Mouse (Mus musculus) adrenal gland, postnatal 25 days (tissue): Measurements from ENCODE around the gene Zfyve28. TPM values are rescaled to one million over a fixed set of nuclear protein-coding genes. Genes with fewer than 3 reads are reported as not detected.

Source experiments
- DNase-seq: peaks from one replicate; pipeline ENCODE4 v3.0.0; 2021; ENCODE audit warnings: mixed read lengths
- long read RNA-seq: library from polyadenylated mRNA; stranded (forward); transcript quantifications from one replicate; pipeline ENCODE4 v2.0.0, GENCODE M21; 2021
- total RNA-seq: library from RNA; stranded (reverse); gene quantifications from 2 replicates; pipeline ENCODE4 v1.2.3, GENCODE M21; 2021

The Zfyve28 gene
- 0.70 TPM in 1 of 2 replicates, not detected in the other for total RNA-seq
- long read RNA-seq: 0 reads

GRCm38 (mm10) chr5:34288154-34288716, at the start of gene Zfyve28, which contains the start of gene Cfap99:
Zfyve28 (minus strand) TSS chr5:34288449.
Cfap99 (plus strand) TSS chr5:34288600.
- peak; percentile 79 for DNase-seq

- peak; percentile 65 for DNase-seq
Observed at GRCm38 (mm10) chr5:34336775-34337450, 48.7 kb upstream of the Zfyve28 start.

GRCm38 (mm10) chr5:34336097-34336774, 48.0 kb upstream of the Zfyve28 start, which contains the start of gene Rnf4:
Rnf4 (plus strand) TSS chr5:34336289.
- peak; percentile 97 for DNase-seq

GRCm38 (mm10) chr5:34335539-34336096, 47.4 kb upstream of the Zfyve28 start:
- DNase-seq: no peak

- no peak for DNase-seq
Observed at GRCm38 (mm10) chr5:34334081-34334480, 45.8 kb upstream of the Zfyve28 start.

- DNase-seq: no peak
Observed at GRCm38 (mm10) chr5:34330136-34330535, 41.9 kb upstream of the Zfyve28 start.

- peak; percentile 23 for DNase-seq
Observed at GRCm38 (mm10) chr5:34326875-34327576, 38.8 kb upstream of the Zfyve28 start.

GRCm38 (mm10) chr5:34326249-34326691, 38.0 kb upstream of the Zfyve28 start:
- no peak for DNase-seq

GRCm38 (mm10) chr5:34325286-34325685, 37.0 kb upstream of the Zfyve28 start:
- no peak for DNase-seq

- DNase-seq: no peak
Observed at GRCm38 (mm10) chr5:34321236-34321635, 33.0 kb upstream of the Zfyve28 start.

GRCm38 (mm10) chr5:34319491-34320034, 31.3 kb upstream of the Zfyve28 start:
- DNase-seq: no peak

GRCm38 (mm10) chr5:34309016-34309415, 20.8 kb upstream of the Zfyve28 start:
- no peak for DNase-seq

GRCm38 (mm10) chr5:34302377-34302776, 14.1 kb upstream of the Zfyve28 start:
- DNase-seq: no peak

GRCm38 (mm10) chr5:34298937-34299535, 10.8 kb upstream of the Zfyve28 start:
- no peak for DNase-seq

GRCm38 (mm10) chr5:34298061-34298460, 9.8 kb upstream of the Zfyve28 start:
- DNase-seq: no peak

- peak; percentile 30 for DNase-seq
Observed at GRCm38 (mm10) chr5:34295141-34295540, 6.9 kb upstream of the Zfyve28 start.

GRCm38 (mm10) chr5:34294696-34295095, 6.4 kb upstream of the Zfyve28 start:
- no peak for DNase-seq

- no peak for DNase-seq
Observed at GRCm38 (mm10) chr5:34293363-34293762, 5.1 kb upstream of the Zfyve28 start.

- DNase-seq: no peak
Observed at GRCm38 (mm10) chr5:34289286-34289685, 1.0 kb upstream of the Zfyve28 start.

- no peak for DNase-seq
Observed at GRCm38 (mm10) chr5:34287838-34288145, 457 bp downstream of the Zfyve28 start.

GRCm38 (mm10) chr5:34287001-34287837, 1.0 kb downstream of the Zfyve28 start:
- DNase-seq: peak; percentile 19
